Mouse (Mus musculus): ENCODE measurements around the gene Pald1.

DNA sequence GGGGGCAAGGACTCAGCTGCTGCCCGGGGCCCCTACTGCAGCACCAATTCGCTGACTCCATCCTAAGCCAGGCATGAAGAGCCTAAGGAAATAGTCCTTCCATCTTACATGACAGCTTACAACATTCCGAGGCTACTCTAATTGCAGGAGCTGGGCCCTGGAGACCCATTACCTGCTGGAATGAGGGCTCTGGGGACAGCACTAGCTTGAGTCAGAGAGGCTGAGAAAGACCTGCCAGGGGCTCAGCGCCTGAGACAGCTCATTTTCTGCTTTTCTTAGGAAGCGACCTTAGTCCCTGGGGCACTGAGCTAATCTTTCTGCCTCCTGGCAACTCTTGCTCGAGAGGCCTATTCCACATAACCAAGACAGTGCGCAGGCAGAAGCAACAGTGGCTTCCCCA, 54.4 kb downstream of the Pald1 start:
- TF ChIP-seq CTCF (IDR thresholded peaks at IDR 0.05; ENCODE audit: control insufficient read depth, insufficient read depth, insufficient read length) = no peak
- TF ChIP-seq USF1 (IDR thresholded peaks at IDR 0.05; ENCODE audit: low read depth) = no peak
- TF ChIP-seq CEBPB (IDR thresholded peaks at IDR 0.05; ENCODE audit: low read depth) = no peak
- TF ChIP-seq MAX (IDR thresholded peaks at IDR 0.05) = no peak
